Mouse (Mus musculus): Measurements from ENCODE around the gene Trappc2l. TPM values are rescaled to one million over a fixed set of nuclear protein-coding genes. Genes with fewer than 3 reads are reported as not detected.

The Trappc2l gene
- polyA plus RNA-seq, 1 experiment from 2014 or later: 49.5 TPM

DNA sequence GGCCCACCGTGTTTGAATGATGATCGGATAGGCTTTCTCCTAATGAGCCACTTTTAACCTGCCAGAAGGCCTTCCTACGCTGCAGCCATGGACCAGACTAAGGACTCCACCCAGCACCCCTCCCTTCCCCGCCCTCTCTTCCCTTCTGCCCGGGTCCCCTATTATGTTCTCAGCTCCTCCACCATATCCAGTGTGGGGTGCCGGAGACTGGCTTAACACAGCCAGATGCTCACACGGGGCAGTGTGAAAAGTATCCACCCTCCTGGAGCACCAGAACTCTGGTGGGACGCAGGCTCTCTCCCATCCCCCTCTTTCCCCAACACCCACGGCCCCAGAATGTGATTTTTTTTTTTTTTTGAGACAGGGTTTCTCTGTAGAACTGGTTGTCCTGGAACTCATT, 37.9 kb upstream of the Trappc2l start:
- Histone ChIP-seq H3K9me3 (ENCODE audit: control insufficient read depth, low read length) (no peaks in the 10 kb centered on the region), H3K36me3 (ENCODE audit: control insufficient read depth, insufficient read depth, low read length) (peaks cover 11% of the 10 kb centered on the region), H3K9ac (ENCODE audit: low read length) (no peak overlapping the region), H3K27me3 (ENCODE audit: control insufficient read depth, insufficient read depth, low read length) (no peaks in the 10 kb centered on the region), H3K27ac (replicated peaks) (no peak overlapping the region), H3K4me3 (ENCODE audit: low read depth, low read length) (no peak overlapping the region), H3K4me1 (replicated peaks; ENCODE audit: control insufficient read depth, insufficient read depth) (peaks cover 6% of the 10 kb centered on the region; the same call in 1 of the 2 replicates), H3K4me2 (replicated peaks; ENCODE audit: low read depth) (no peak overlapping the region)
- no peak for TF ChIP-seq CTCF (IDR thresholded peaks at IDR 0.05; ENCODE audit: low read depth)
- no peak for TF ChIP-seq EP300 (optimal IDR thresholded peaks at IDR 0.05)
- WGBS: 55% methylated on average over 9 of the region's 9 CpGs
- ATAC-seq (ENCODE audit: low FRiP score, low TSS enrichment) (no peak), DNase-seq (ENCODE audit: low spot score) (no peak)

DNA sequence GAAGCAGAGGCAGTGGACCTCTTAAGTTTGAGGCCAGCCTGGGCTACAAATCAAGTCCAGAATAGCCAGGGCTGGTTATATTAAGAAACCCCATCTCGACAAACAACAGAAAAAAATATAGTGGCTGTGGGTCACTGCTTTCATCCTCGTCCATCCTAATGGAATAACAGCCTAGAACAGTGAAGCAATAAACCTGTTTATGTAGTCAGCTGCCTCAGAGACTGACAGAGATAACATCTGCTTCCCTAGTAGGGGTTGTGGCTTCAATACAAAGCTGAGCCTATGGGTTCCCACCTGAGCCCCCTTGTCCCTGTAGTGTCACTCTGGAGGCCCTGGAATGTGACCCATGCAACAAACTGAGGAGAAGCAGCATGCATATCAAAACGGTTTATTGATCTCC, 37.2 kb upstream of the Trappc2l start:
- 39% methylated on average over 3 of the region's 3 CpGs for WGBS

DNA sequence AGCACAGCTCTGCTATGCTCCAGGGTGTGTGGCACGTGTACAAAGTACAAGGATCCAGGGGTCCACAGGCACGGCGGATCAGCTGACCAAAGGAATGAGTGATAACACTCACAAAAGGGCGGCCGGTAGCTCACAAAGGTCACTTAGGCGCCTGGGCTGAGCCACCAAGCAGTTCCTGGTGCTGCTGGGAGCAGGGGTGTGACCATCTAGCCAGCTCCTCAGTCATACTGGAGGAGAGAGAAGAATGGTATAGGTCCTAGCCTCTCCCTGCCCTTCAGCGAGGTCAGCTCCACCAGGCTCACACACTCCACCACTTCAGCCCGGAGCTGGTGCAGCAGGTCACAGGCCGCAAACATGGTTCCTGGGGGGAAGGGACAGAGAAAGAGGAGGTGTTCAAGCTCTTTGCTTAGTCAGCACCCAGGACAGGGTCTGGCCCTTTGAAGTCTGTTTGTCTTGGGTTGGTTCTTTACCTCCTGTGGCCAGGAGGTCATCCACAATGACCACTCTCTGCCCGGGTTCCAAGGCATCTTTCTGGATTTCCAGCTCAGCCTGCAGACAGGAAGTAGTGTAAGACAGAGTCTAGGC, 36.7 kb upstream of the Trappc2l start:
- no peaks in the 10 kb centered on the region for H3K9me3 ChIP-seq (ENCODE audit: control insufficient read depth, low read length)
- H3K27ac ChIP-seq (replicated peaks): peak overlapping the region; percentile 71
- 37% methylated on average over 10 of the region's 10 CpGs for WGBS
- peak; percentile 65 for ATAC-seq (ENCODE audit: low FRiP score, low TSS enrichment)
- H3K4me2 ChIP-seq (replicated peaks; ENCODE audit: low read depth): peak overlapping the region; percentile 69; the same call in 1 of the 2 replicates
- TF ChIP-seq EP300 (optimal IDR thresholded peaks at IDR 0.05): no peak
- no peak for TF ChIP-seq CTCF (IDR thresholded peaks at IDR 0.05; ENCODE audit: low read depth)
- DNase-seq (ENCODE audit: low spot score): peak; percentile 76
- no peak overlapping the region for H3K4me3 ChIP-seq (ENCODE audit: low read depth, low read length)
- H3K4me1 ChIP-seq (replicated peaks; ENCODE audit: control insufficient read depth, insufficient read depth): peaks cover 6% of the 10 kb centered on the region; the same call in 1 of the 2 replicates
- no peak overlapping the region for H3K9ac ChIP-seq (ENCODE audit: low read length)
- no peaks in the 10 kb centered on the region for H3K27me3 ChIP-seq (ENCODE audit: control insufficient read depth, insufficient read depth, low read length)
- H3K36me3 ChIP-seq (ENCODE audit: control insufficient read depth, insufficient read depth, low read length): peaks cover 11% of the 10 kb centered on the region

More for the DNA sequence above, 37.2 kb upstream of the Trappc2l start:
- ATAC-seq (ENCODE audit: low FRiP score, low TSS enrichment) (no peak), DNase-seq (ENCODE audit: low spot score) (no peak)
- TF ChIP-seq CTCF (IDR thresholded peaks at IDR 0.05; ENCODE audit: low read depth): no peak
- TF ChIP-seq EP300 (optimal IDR thresholded peaks at IDR 0.05): no peak
- Histone ChIP-seq H3K27ac (replicated peaks) (peak overlapping the region; percentile 53), H3K9ac (ENCODE audit: low read length) (no peak overlapping the region), H3K9me3 (ENCODE audit: control insufficient read depth, low read length) (no peaks in the 10 kb centered on the region), H3K27me3 (ENCODE audit: control insufficient read depth, insufficient read depth, low read length) (no peaks in the 10 kb centered on the region), H3K4me3 (ENCODE audit: low read depth, low read length) (no peak overlapping the region), H3K4me2 (replicated peaks; ENCODE audit: low read depth) (no peak overlapping the region), H3K36me3 (ENCODE audit: control insufficient read depth, insufficient read depth, low read length) (peaks cover 11% of the 10 kb centered on the region), H3K4me1 (replicated peaks; ENCODE audit: control insufficient read depth, insufficient read depth) (peaks cover 6% of the 10 kb centered on the region; the same call in 1 of the 2 replicates)

DNA sequence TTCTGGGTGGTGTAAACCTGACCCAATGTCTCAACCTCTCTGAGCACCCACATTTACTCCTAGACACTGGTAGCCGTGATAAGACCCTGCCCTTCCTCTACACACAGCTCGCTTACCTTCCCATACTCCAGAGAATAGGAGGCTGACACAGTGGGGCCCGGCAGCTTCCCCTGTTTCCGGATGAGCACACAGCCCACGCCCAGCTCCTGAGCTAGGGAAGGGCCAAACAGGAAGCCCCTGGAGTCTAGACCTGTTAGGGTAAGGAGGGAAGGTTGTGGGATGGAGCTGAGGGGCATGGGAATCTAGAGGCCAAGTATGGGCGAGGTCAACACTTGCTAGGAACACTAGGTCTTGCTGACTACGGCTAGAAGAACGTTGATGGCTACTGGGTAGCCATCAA, 36.2 kb upstream of the Trappc2l start:
- Histone ChIP-seq H3K27ac (replicated peaks) (peak overlapping the region; percentile 71), H3K36me3 (ENCODE audit: control insufficient read depth, insufficient read depth, low read length) (peaks cover 11% of the 10 kb centered on the region), H3K9ac (ENCODE audit: low read length) (no peak overlapping the region), H3K4me3 (ENCODE audit: low read depth, low read length) (peak overlapping the region; percentile 57; the same call in 1 of the 2 replicates), H3K4me2 (replicated peaks; ENCODE audit: low read depth) (peak overlapping the region; percentile 69), H3K9me3 (ENCODE audit: control insufficient read depth, low read length) (no peaks in the 10 kb centered on the region), H3K4me1 (replicated peaks; ENCODE audit: control insufficient read depth, insufficient read depth) (peaks cover 6% of the 10 kb centered on the region; the same call in 1 of the 2 replicates), H3K27me3 (ENCODE audit: control insufficient read depth, insufficient read depth, low read length) (no peaks in the 10 kb centered on the region)
- DNase-seq (ENCODE audit: low spot score) (peak; percentile 47), ATAC-seq (ENCODE audit: low FRiP score, low TSS enrichment) (peak; percentile 6; the same call in 1 of the 2 replicates)
- no peak for TF ChIP-seq EP300 (optimal IDR thresholded peaks at IDR 0.05)
- no peak for TF ChIP-seq CTCF (IDR thresholded peaks at IDR 0.05; ENCODE audit: low read depth)
- WGBS: 54% methylated on average over 8 of the region's 8 CpGs

DNA sequence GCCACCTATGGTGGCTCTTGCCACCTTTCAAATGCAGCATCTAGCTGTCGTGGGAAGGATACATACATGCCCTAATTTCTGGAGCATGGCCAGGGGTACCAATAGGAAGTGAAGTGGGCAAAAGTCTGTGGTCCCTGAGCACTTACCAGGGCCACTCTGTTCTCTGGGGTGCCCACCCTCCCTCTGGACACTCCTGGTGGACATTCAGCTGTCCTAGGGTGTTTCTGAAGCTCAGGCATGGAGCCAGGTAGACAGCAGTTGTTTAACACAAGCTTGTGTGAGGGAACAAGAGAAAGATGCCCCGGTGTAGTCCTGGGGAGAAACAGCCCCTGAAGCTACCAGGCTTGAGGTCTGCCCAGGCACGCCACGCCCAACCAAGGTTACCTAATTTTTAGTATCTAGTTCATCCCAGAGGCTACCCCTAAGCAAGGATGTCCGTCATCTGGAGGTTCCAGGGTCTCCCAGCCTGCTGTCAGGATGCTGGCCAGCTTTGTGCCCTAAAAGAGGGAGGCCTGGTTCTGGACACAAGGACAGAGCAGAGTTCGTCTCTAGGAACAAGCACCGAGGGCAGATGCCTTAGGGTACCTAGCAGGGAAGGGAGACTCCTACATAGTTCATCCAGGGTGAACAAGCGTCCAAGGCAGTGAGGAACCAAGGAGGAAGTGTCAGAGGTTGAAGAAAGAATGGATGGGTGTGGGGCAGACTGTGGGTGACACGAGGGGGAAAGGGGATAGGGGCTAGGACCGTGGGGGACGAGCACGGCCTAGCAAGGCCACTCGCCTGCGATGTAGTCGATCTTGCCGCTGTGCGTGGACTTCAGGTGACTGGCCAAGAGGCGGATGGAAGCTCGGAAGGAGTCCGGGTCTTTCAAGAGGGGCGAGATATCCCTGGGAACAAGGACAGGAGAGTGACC, 35.4 kb upstream of the Trappc2l start:
- Histone ChIP-seq H3K4me3 (ENCODE audit: low read depth, low read length) (peak overlapping the region; percentile 57), H3K4me2 (replicated peaks; ENCODE audit: low read depth) (peak overlapping the region; percentile 69), H3K9me3 (ENCODE audit: control insufficient read depth, low read length) (no peaks in the 10 kb centered on the region), H3K9ac (ENCODE audit: low read length) (peak overlapping the region; percentile 70), H3K27me3 (ENCODE audit: control insufficient read depth, insufficient read depth, low read length) (no peaks in the 10 kb centered on the region), H3K27ac (replicated peaks) (peak overlapping the region; percentile 77), H3K36me3 (ENCODE audit: control insufficient read depth, insufficient read depth, low read length) (peaks cover 11% of the 10 kb centered on the region), H3K4me1 (replicated peaks; ENCODE audit: control insufficient read depth, insufficient read depth) (peaks cover 6% of the 10 kb centered on the region; the same call in 1 of the 2 replicates)
- TF ChIP-seq EP300 (optimal IDR thresholded peaks at IDR 0.05) (no peak), CTCF (IDR thresholded peaks at IDR 0.05; ENCODE audit: low read depth) (no peak)
- WGBS: 11% methylated on average over 21 of the region's 21 CpGs
- DNase-seq (ENCODE audit: low spot score): no peak
- ATAC-seq (ENCODE audit: low FRiP score, low TSS enrichment): peak; percentile 1; the same call in 1 of the 2 replicates

Data from stomach, postnatal 0 days (tissue).